Mouse (Mus musculus): Measurements from ENCODE around the gene Npas4.
"Not testable (repeated sequence)": the region's sequence is repeated elsewhere in the genome, so short reads cannot be mapped to it uniquely, and the experiment has no call there.

Npas4 gene

GRCm38 (mm10) chr19:4992904-4993303 lies 2.8 kb upstream of the Npas4 start:
- peak; percentile 69 to 82 for DNase-seq (ENCODE audit: low spot score in 2 of 2)

DNA sequence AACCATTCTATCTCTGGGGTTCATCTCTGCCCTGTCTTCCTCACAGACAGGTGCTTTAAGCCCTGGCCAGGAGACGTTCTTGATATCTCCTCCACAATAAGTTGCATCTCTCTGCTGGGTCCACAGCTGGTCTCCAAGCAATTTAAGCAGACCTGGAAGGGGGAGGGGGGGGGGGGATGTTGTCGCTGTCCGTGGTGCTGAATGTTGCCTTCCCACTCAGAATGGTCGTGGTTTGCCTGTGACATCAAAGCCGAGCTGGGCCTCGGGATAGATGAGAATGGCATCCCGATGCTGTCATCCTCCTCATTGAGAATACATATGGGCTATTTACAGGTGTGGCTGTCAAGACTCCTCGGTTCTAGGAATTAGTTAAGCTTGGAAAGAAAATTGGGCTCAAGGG lies 2.3 kb upstream of the Npas4 start:
- no peak for DNase-seq (ENCODE audit: low spot score in 2 of 2)

DNA sequence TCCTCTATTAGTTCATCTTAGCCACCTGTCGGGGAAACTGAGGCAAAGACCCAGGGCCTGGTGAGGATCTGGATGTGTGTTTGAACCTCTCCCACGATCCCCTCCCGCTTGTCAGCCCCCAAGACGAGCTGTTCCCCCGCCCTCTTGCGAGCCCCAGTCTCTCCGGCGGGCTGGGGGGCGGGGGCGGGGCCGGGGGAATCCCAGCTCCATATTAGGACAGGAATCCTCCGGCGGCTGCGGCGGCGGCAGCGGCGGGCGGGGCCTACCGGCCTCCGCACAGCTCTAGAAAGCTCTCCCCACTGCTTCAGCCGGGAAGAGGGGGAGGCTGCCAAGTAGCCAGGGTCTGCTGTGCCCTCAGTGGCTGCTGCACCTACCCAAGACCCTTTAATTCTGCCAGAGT lies 600 bp upstream of the Npas4 start:
- no peak for DNase-seq (ENCODE audit: low spot score in 2 of 2)

GRCm38 (mm10) chr19:4989434-4990255 lies 471 bp downstream of the Npas4 start:
- no peak for DNase-seq (ENCODE audit: low spot score in 2 of 2)

- DNase-seq (ENCODE audit: low spot score in 2 of 2) = peak; percentile 47 to 77
Observed at GRCm38 (mm10) chr19:4989013-4989412, 1.1 kb downstream of the Npas4 start.

GRCm38 (mm10) chr19:4981767-4982166 lies 8.3 kb downstream of the Npas4 start:
- DNase-seq (ENCODE audit: low spot score in 2 of 2) = peak in 1 of 2 experiments; percentile 24

- DNase-seq (ENCODE audit: low spot score in 2 of 2) = no peak
Observed at GRCm38 (mm10) chr19:4968236-4968635, 21.9 kb downstream of the Npas4 start.

GRCm38 (mm10) chr19:4961928-4962601 lies 28.1 kb downstream of the Npas4 start, which contains the start of gene Mrpl11:
Gene Mrpl11, plus strand, starts transcription at chr19:4962147.
- peak; percentile 82 to 94 for DNase-seq (ENCODE audit: low spot score in 2 of 2)

DNA sequence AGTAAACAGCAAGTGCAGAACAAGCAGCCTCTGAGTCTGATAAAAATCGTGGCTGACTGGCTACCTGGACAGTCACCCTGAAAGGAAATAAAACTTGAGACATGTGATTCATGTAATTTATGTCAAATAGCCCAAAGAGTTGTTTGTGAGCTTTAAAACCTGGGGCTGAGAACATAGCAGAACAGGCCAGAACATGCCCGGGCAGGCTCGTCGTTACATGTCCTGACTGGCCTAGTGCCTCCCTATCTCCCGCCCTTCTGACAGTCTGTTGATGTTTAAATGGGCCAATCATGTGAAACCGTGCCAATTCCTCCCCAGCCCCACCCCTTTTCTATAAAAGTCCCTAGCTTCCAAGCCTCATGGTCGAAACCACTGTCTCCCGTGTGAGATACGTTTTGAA lies 41.5 kb downstream of the Npas4 start:
- DNase-seq (ENCODE audit: low spot score in 2 of 2) = not testable (repeated sequence)

DNA sequence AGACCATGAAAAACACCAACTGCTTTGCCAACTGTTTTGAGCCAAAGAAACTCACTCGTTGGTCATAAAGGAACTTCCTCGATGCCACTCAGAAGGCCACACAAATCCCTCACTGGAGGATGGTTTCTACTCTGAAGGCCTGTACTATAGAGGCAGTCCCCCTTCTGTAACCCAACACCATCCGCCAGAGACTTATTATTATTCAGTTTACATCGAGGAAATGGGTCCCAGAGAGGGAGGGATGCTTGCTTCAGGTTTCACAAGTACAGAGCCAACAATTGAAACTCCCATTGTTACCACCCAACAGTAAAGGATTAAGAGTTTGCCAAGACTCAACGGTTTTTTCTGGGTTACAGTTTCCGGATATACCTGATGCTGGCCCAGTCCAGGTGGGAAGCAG lies 44.6 kb downstream of the Npas4 start:
- no peak for DNase-seq (ENCODE audit: low spot score in 2 of 2)

DNA sequence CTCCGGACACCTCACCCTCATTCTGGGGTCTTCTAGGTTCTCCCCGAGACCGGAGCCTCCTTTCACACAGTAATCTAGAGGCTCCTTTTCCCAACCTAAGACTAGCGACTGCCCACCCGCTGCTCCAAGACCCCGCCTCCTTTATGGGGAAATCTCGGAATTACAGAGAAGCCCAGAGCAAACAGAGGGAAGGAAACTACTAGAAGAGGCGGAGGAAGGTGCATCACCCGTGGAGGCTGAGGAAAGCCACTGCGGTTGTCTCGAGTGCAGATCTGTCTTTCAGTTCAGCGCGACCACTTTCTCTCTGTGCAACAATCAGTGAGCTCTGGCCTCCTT lies 46.9 kb downstream of the Npas4 start:
- peak in 1 of 2 experiments; percentile 24 for DNase-seq (ENCODE audit: low spot score in 2 of 2)

DNA sequence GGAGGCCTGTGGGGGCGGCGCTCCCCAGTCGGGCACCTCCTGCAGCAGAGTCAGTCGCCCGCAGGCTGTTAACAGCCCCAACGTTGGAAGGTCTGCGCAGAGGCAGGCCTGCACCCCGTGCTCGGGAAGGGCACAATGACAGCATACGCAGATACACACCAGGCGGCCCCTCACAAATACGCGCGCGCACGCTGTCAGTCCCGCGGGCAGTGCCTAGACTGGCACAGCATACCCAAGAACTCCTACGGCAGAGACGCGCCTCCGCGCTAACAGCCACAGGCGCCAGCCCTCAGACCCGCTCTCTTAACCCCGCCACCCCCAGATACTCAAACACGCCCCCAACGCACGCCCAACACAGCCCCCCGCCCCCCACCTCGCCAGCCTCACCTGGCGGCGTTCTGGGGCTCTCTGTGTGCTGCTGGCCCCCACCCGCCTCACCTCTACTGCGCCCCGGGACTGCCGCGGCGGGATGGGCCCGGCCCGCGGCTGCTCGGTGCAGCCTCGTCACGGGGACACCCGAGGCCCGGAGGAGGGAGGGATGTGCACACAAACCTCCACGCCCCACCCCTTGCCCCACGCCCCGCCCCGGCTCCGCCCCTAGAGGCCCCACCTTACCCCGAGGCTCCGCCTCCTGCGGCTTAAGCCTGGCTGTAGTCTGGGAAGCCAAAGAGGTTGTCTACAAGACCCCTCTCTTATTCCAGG lies 47.4 kb downstream of the Npas4 start, which contains the start of gene Peli3:
Gene Peli3 (minus strand): TSS at position 577 of the 702 bp plus-strand sequence.
- peak; percentile 64 to 66 for DNase-seq (ENCODE audit: low spot score in 2 of 2)

GRCm38 (mm10) chr19:4937444-4938310 lies 52.4 kb downstream of the Npas4 start:
- DNase-seq (ENCODE audit: low spot score in 2 of 2) = no peak

- no peak for DNase-seq (ENCODE audit: low spot score in 2 of 2)
Observed at GRCm38 (mm10) chr19:4936896-4937295, 53.2 kb downstream of the Npas4 start.
